Mouse (Mus musculus): Measurements from ENCODE around the gene Ncoa5. TPM values are rescaled to one million over a fixed set of nuclear protein-coding genes. Genes with fewer than 3 reads are reported as not detected.

The Ncoa5 gene
- polyA plus RNA-seq, 1 experiment from 2014 or later = 126 TPM

DNA sequence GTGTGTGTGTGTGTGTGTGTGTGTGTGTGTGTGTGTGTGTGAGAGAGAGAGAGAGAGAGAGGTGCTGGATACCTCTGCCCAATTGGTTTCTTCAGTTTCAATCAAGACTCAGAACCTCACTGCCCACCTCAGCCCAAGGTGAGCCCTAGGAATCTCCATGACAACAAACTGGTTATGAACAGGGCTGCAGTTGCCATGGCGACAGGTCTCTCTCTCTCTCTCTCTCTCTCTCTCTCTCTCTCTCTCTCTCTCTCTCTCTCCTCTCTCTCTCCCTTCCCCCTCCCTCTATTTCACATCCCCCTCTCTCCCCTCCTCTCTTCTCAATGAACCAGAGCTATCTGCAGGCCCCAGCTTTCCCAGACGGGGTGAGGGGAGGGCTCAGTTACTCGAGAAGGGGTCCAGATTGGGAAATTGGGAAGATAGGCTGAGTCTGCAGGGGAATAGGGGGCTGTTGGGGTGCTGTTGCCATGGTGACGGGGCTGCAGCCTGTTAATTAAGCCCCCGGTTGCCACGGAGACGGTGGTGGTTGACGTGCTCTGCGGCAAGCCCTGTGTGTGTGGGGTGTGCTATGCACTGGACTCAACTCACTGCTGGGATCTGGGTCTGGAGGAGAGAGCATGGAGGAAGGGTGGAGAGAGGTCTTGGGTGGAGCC lies 70.3 kb downstream of the Ncoa5 start:
- Histone ChIP-seq H3K4me3 (no peak overlapping the region), H3K27me3 (peaks cover 40% of the 10 kb centered on the region), H3K9me3 (replicated peaks) (no peaks in the 10 kb centered on the region), H3K9ac (no peak overlapping the region), H3K4me1 (peaks cover 50% of the 10 kb centered on the region), H3K36me3 (no peaks in the 10 kb centered on the region), H3K27ac (peak overlapping the region; percentile 84), H3K4me2 (replicated peaks) (peak overlapping the region; percentile 40)
- ATAC-seq (ENCODE audit: low FRiP score) = peak; percentile 63
- WGBS = 19% methylated on average over 8 of the region's 9 CpGs

DNA sequence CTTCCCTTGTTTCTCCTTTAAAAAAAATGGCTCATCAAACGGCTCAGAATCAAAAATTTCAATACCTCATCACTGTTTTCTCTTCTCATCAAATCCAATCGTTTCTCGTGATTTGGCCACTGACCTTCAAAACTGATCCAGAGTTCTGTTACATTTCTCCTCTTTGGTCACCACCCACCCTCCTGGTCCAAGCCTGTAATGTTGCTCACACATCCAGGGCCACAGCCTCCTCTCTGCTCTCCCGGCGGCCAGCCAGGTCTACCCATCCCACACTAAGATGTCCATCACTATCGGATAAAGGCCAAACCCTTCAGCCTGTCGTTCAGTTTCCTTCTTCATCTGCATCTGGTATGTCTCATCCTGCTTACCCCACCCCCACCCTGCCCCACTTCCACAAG lies 72.5 kb downstream of the Ncoa5 start:
- H3K4me3 ChIP-seq = no peak overlapping the region
- no peak overlapping the region for H3K9ac ChIP-seq
- WGBS = 51% methylated on average over 7 of the region's 7 CpGs
- H3K4me1 ChIP-seq = peaks cover 33% of the 10 kb centered on the region
- H3K36me3 ChIP-seq = no peaks in the 10 kb centered on the region
- no peaks in the 10 kb centered on the region for H3K9me3 ChIP-seq (replicated peaks)
- H3K27me3 ChIP-seq = peaks cover 18% of the 10 kb centered on the region
- no peak overlapping the region for H3K4me2 ChIP-seq (replicated peaks)
- H3K27ac ChIP-seq = no peak overlapping the region; the same call in 1 of the 2 replicates
- no peak for ATAC-seq (ENCODE audit: low FRiP score)

DNA sequence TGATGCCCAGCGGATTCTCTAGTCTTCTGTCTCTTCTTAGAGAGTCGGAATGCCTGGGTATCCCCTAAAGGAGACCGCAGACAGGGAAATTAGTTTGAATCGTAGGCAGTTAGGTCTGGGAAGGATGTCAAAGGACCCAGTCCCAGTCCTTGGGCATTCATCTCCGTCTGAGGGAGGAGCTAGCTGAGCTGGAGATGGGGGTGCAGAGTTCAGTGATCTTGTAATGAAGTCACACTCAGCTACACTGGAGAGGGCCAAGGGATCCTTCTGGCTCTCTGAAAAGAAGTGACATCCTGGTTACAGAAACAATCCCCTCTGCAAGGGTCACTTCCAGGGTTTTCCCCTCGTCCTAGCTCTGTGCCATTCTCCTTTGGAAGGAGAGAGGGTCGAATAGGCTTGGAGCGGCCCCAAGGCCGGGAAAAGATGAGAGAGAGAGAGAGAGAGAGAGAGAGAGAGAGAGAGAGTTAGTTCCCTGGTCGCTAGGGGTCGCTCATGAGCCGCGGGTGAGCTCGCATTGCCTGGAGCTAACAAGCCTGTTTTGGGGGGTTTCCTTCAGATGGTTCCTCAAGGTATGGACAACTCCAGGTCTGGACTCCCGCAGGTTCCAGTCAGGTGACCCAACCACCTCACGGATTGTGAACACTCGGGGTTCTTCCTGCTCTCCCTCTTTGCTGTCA lies 73.0 kb downstream of the Ncoa5 start:
- Histone ChIP-seq H3K4me1 (peaks cover 33% of the 10 kb centered on the region), H3K4me3 (peak overlapping the region; percentile 64), H3K4me2 (replicated peaks) (peak overlapping the region; percentile 70), H3K9me3 (replicated peaks) (no peaks in the 10 kb centered on the region), H3K27ac (0 out of 2 replicates have a peak overlapping the region, but pooled peaks have one; percentile 18), H3K27me3 (peaks cover 13% of the 10 kb centered on the region), H3K36me3 (no peaks in the 10 kb centered on the region), H3K9ac (peak overlapping the region; percentile 66; the same call in 1 of the 2 replicates)
- no peak for ATAC-seq (ENCODE audit: low FRiP score)
- 8% methylated on average over 17 of the region's 17 CpGs for WGBS

DNA sequence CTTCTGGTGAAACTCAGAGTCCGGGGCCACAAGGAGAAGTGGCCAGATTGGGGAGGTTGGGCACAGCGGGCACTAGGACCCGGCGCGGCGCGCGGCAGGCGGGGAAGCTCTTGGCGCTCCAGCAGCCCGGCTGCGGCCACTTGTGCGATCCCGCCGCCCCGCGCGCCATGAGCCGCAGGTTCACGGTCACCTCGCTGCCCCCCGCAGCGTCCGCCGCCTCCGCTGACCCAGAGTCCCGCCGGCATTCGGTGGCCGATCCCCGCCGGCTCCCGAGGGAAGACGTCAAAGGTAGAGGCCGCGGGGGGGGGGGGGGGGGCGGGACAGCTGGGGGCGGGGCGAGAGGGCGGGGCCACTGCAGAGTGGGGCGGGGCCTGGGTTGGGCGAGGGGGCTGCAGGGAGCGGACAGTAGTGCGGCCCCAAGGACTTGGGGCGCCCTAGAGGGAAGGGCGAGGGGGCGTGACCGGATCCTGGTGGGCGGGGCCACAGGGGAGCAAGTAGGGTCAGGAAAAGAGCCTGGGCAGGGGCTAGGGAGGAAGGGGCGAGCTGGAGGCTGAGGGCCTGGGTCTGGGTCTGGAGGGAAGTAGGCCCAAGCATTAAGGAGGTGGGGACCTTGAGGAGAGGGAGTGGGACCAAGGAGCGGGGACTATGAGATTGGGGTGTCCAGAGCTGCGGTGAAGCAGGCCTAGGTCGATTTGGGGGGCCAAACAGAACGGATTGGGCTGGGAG lies 73.8 kb downstream of the Ncoa5 start, which contains the start of gene Slc12a5:
Gene Slc12a5, plus strand, starts transcription at position 87 of the 726 bp plus-strand sequence.
- WGBS = 1% methylated on average over 36 of the region's 54 CpGs
- Histone ChIP-seq H3K9me3 (replicated peaks) (no peaks in the 10 kb centered on the region), H3K4me1 (peaks cover 33% of the 10 kb centered on the region), H3K27me3 (peaks cover 6% of the 10 kb centered on the region; the same call in 1 of the 2 replicates), H3K9ac (peak within 1 kb of the TSS; percentile 66), H3K4me2 (replicated peaks) (peak within 1 kb of the TSS; percentile 70), H3K4me3 (peak within 1 kb of the TSS; percentile 64), H3K36me3 (no peaks in the 10 kb centered on the region), H3K27ac (0 out of 2 replicates have a peak within 1 kb of the TSS, but pooled peaks have one; percentile 48)
- ATAC-seq (ENCODE audit: low FRiP score) = peak; percentile 38

DNA sequence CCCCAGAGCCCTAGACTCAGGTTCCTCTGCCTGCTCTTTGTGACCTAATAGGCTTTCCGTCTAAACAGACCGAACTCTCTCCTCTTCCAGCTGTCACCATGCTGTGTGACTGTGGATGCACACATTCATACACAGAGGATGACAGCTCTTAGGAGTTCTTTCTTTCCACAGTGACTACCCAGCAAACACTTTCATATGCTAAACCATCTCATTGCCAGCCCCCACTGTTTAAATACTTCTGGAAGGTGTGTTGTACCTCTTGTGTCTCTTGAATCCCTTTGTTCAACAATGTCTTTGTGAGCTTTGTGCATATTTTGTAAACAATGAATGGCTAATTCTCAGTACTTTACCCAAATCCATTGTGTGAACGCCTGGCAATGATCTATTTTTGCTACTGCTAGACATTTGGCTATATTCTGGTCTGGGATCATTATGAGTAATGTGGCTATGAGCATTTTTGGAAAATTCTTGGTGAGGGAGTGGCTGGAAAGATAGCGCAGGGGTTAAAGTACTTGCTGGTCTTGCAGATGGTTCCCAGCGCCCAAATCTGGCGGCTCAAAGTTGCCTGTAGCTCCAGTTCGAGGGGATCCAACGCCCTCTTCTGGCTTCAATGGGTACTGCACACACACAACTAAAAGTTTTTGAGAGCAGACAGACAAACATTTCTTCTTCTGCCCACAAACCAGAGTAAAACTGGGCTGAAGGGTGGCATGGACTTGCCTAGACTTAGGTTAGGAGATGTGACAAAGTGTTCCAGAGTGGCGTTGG lies 76.9 kb downstream of the Ncoa5 start:
- no peak overlapping the region for H3K4me3 ChIP-seq
- H3K4me1 ChIP-seq = peaks cover 17% of the 10 kb centered on the region
- no peak overlapping the region for H3K9ac ChIP-seq
- no peak for ATAC-seq (ENCODE audit: low FRiP score)
- peaks cover 20% of the 10 kb centered on the region for H3K27me3 ChIP-seq
- H3K4me2 ChIP-seq (replicated peaks) = no peak overlapping the region
- no peaks in the 10 kb centered on the region for H3K36me3 ChIP-seq
- no peak overlapping the region for H3K27ac ChIP-seq
- 64% methylated on average over 9 of the region's 9 CpGs for WGBS
- no peaks in the 10 kb centered on the region for H3K9me3 ChIP-seq (replicated peaks)

DNA sequence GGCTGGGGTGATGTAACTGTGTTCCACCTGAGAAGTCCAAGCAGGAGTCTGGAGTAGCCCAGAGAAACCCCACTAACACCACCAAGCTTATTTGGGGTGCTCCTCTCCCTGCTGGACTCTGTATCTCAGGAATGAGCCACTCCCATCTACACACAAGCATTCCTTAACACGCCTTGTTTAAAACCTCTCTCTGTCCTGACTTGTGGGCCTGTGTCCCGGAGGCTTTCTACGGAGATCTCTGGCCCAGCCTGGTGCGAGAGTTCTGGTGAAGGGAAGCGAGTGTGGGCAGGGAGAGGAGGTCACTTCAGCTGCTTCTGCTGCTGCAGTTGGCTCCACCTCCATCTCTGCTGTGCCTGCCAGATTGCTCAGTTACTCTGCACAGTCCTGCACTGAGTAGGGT lies 78.5 kb downstream of the Ncoa5 start:
- Histone ChIP-seq H3K9ac (no peak overlapping the region), H3K4me3 (no peak overlapping the region), H3K4me1 (peaks cover 14% of the 10 kb centered on the region), H3K9me3 (replicated peaks) (no peaks in the 10 kb centered on the region), H3K4me2 (replicated peaks) (no peak overlapping the region), H3K27me3 (peaks cover 35% of the 10 kb centered on the region), H3K36me3 (no peaks in the 10 kb centered on the region), H3K27ac (no peak overlapping the region)
- WGBS = 71% methylated on average over 5 of the region's 5 CpGs
- ATAC-seq (ENCODE audit: low FRiP score) = no peak

DNA sequence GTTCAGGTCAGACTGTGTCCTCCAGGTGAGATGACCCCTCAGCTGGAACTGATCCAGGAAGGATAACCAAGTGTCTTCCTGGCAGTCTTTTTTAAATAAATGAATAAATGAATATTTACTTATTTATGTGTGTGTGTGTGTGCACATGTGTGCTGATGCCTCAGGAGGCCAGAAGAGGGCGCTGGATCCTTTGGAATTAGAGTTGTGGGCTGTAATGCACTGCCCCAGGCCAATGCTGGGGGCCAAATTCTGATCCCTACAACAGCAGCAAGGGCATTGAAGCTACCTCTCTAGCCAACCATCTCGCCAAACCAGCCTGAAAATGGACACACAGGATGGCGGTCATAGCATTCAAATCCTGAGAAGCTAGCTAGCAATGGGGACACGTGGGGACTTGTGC lies 78.9 kb downstream of the Ncoa5 start:
- no peaks in the 10 kb centered on the region for H3K36me3 ChIP-seq
- H3K4me2 ChIP-seq (replicated peaks) = no peak overlapping the region
- H3K27me3 ChIP-seq = peaks cover 40% of the 10 kb centered on the region
- H3K9ac ChIP-seq = no peak overlapping the region
- no peak overlapping the region for H3K4me3 ChIP-seq
- no peak overlapping the region for H3K27ac ChIP-seq
- no peak for ATAC-seq (ENCODE audit: low FRiP score)
- H3K9me3 ChIP-seq (replicated peaks) = no peaks in the 10 kb centered on the region
- H3K4me1 ChIP-seq = peaks cover 10% of the 10 kb centered on the region
- WGBS = 67% methylated on average over 4 of the region's 4 CpGs

DNA sequence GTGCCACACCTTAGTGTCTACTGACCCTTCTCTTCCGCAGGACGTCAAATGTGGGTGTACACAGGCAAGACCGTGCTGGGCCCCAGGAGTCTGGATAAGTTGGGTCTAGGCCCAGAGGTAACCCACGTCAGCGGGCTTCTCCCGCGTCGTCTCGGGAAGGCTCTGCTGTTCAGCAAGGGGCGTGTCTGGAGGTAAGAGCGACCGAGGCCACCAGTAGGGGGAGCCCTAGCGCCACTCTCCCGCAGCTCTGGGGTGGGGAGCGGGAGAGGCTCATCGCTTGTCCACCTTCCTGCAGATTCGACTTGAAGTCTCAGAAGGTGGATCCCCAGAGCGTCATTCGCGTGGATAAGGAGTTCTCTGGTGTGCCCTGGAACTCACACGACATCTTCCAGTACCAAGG lies 81.4 kb downstream of the Ncoa5 start:
- H3K4me1 ChIP-seq = peaks cover 17% of the 10 kb centered on the region
- peaks cover 65% of the 10 kb centered on the region for H3K27me3 ChIP-seq
- no peaks in the 10 kb centered on the region for H3K9me3 ChIP-seq (replicated peaks)
- WGBS = 2% methylated on average over 21 of the region's 21 CpGs
- H3K9ac ChIP-seq = no peak overlapping the region
- ATAC-seq (ENCODE audit: low FRiP score) = peak; percentile 74
- no peak overlapping the region for H3K27ac ChIP-seq
- H3K4me2 ChIP-seq (replicated peaks) = peak overlapping the region; percentile 17; the same call in 1 of the 2 replicates
- H3K36me3 ChIP-seq = no peaks in the 10 kb centered on the region
- H3K4me3 ChIP-seq = 0 out of 2 replicates have a peak overlapping the region, but pooled peaks have one; percentile 4

DNA sequence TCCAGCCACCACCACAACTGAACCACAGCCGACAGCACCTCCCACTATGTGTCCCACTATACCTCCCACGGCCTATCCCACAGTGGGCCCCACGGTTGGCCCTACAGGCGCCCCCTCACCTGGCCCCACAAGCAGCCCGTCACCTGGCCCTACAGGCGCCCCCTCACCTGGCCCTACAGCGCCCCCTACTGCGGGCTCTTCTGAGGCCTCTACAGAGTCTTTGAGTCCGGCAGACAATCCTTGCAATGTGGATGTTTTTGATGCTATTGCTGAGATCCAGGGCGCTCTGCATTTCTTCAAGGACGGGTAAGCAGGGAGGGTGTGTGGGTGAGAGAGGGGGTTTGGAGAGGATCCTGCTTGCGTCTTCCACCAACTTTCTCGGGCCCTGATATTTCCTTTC lies 82.2 kb downstream of the Ncoa5 start:
- peaks cover 22% of the 10 kb centered on the region for H3K4me1 ChIP-seq
- no peaks in the 10 kb centered on the region for H3K36me3 ChIP-seq
- H3K4me3 ChIP-seq = no peak overlapping the region
- peaks cover 73% of the 10 kb centered on the region for H3K27me3 ChIP-seq
- no peaks in the 10 kb centered on the region for H3K9me3 ChIP-seq (replicated peaks)
- H3K27ac ChIP-seq = no peak overlapping the region
- no peak overlapping the region for H3K9ac ChIP-seq
- no peak overlapping the region for H3K4me2 ChIP-seq (replicated peaks)
- no peak for ATAC-seq (ENCODE audit: low FRiP score)
- WGBS = 44% methylated on average over 13 of the region's 13 CpGs

DNA sequence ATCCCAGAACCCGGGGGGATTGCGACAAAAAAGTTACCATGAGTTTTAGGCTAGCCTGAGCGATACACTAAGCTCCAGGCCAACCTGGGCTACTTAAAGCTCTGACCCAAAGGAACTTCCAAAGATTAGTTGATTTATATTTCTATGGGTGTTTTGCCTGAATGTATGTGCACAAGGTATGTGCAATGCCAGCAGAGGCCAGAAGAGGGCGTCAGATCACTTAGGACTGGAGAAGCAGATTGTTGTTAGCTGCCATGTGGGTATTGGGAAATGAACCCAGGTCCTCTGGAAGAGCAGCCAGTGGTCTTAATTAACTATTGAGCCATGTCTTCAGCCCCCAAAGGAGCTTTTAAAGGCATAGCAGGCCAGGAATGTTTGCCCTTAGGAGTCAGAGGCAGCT lies 82.9 kb downstream of the Ncoa5 start:
- Histone ChIP-seq H3K9me3 (replicated peaks) (no peaks in the 10 kb centered on the region), H3K4me1 (peaks cover 22% of the 10 kb centered on the region), H3K9ac (no peak overlapping the region), H3K27ac (no peak overlapping the region), H3K36me3 (no peaks in the 10 kb centered on the region), H3K27me3 (peaks cover 80% of the 10 kb centered on the region), H3K4me2 (replicated peaks) (no peak overlapping the region), H3K4me3 (no peak overlapping the region)
- 83% methylated on average over 4 of the region's 4 CpGs for WGBS
- ATAC-seq (ENCODE audit: low FRiP score) = no peak

DNA sequence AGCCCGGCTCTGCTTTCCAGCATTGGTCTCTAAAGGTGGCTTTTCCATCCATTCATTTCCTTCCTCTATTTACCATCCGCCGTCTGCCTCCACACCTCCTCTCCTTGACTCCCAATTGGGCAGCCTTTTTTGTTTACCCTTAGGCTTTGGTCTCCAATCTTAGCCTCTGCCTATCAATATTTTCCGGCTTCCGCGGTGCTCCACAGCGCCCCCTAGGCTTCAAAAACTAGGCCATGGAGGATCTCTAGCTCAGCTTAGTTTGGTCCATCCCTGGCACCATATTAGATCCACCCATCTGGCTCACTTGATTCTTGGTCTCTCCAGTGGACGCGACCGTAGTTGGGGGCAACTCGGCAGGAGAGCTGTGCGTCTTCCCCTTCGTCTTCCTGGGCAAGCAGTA lies 84.2 kb downstream of the Ncoa5 start:
- 29% methylated on average over 13 of the region's 13 CpGs for WGBS
- Histone ChIP-seq H3K4me1 (peaks cover 22% of the 10 kb centered on the region), H3K27ac (no peak overlapping the region), H3K36me3 (no peaks in the 10 kb centered on the region), H3K27me3 (peaks cover 89% of the 10 kb centered on the region), H3K4me3 (no peak overlapping the region), H3K9me3 (replicated peaks) (no peaks in the 10 kb centered on the region), H3K4me2 (replicated peaks) (no peak overlapping the region), H3K9ac (no peak overlapping the region)
- no peak for ATAC-seq (ENCODE audit: low FRiP score)
